Mouse (Mus musculus) 3134 (cell line): Measurements from ENCODE around the gene Iqsec1.

Experiments used
- DNase-seq: peaks from one replicate; pipeline ENCODE4 v3.0.0-alpha.2; 2011; ENCODE audit warnings: low spot score; ENCODE audit not compliant: insufficient read length; ENCODE audit errors: extremely low read depth

Gene Iqsec1

DNA sequence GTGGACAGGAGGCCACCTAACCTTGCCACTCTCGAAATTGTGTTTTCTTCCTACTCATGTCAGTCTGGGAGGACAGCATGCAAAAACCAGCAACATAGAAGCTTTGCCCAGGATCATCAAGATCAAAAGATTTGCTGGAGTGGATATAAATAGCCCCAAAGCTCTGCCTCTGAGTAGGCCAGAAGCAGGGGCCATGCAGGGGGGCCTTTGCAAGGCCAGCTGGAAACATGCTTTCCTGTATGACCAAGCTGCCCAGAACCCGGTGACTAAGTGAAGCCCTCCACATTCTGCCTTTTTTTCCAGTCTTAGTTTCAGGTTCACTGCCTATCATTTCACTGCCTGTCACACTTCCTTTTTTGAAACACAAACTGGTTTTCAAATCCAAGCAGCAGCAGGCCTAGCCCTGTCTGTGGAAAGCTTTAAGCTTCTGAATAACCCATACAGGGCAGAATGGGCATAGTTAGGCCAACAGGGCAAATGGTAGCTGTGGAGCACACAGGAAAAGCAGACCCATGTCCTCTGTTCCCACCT is 19.1 kb downstream of the Iqsec1 start:
- no peak for DNase-seq

DNA sequence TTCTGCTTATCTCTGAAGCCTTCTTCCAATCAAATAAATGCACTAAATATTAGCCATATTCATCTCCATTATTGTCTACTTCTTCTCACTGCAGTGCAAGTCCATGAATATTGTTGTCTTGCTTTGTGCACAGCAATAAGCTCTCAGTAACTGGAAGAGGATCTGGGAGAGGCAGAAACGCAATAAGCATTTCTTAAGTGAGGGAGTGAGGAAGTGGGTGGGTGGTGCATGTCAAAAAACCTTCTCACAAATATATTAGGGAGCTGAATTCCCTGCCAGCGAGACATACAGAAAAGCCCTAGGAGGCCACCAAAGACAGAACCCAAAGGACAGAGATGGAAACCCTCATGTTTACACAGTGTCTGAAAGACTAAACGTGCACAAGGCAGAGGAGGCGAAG is 35.1 kb downstream of the Iqsec1 start:
- no peak for DNase-seq

DNA sequence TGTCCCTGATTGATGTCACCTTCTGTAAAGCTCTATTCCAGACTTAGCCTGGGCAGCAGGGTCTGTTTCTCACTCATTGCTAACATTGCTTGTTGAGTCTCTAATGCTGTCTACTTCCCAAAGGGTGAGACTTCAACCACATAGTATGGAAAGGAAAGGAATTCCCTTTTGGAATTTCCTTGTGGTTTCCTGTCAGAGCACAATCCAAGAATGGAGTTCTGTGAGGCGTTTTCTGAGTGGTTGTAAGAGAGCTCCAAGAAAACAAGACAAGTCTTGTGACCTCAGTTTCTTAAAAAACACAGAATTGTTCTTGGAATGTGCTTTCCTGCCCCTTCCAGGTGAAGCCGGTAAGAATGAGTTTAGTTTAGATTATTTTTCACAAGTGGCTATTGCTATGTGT is 37.5 kb downstream of the Iqsec1 start:
- DNase-seq, result peak; percentile 11

DNA sequence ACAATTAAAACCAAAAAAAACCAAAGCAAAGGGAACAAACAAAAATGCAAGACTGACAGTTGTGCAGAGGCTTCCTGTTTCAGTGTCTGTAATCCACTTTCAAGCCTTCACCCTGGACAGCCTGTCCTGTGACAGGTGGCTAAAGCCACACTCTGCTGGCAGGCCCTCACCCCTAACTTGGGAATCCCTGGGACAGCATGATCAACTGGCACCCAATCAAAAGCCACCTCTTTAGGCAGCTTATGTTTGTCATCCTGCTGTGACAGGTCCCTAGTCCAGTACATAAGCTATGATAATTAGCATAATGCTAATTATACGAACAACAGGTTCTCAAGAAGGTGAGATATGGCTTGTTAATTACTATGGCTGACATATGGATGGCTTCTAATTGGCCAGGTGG is 40.4 kb downstream of the Iqsec1 start:
- no peak for DNase-seq

DNA sequence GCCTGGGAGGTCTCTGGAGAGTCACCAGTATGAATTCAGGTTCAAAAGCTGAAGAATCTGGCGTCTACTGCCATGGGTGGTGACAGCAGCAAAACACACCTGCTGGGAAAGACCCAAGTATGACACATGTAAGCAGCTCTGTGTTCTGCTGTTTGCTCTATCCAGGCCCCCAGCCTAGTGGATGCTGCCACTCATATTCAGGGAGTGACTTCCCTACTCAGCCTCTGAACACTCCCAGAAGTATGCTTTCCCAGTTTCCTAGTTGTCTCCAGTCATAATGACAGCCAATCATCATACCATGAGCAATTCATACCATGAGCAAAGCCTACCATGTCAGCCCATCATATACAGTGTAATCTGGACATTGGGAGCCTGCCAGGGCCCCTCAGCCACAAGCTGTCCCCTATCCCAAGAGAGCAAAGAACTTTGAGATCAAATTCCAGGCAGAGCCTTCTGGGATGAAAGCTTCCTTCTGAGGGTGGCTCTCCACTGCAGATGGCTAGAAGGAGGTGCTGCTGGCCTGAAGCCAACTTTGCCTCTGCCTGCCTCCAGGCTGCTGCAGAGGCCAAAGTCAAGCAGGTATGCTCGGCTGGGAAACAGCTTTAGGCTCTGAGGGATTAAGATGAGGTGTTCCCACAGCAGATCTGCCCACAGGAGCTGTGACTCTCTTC is 42.8 kb downstream of the Iqsec1 start:
- DNase-seq, result no peak

DNA sequence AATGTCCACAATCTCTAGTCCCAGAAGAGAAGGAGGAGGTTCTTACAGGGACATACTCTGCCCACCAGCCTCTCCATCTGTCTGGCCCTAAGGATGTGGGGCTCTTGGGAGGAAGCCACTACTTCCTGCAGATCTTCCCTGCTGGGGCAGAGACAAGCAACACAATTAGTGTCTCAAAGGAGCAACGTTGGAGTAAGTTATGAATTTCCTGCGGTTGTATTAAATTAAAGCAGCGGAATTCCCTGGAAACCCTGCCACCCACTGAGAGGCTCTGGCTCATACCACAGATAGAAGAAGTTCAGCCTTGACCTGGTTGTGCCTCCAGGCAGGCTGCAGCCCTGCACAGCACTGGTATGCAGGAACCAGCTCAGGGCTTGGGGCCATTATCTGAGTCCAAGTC is 47.2 kb downstream of the Iqsec1 start:
- DNase-seq, result no peak

DNA sequence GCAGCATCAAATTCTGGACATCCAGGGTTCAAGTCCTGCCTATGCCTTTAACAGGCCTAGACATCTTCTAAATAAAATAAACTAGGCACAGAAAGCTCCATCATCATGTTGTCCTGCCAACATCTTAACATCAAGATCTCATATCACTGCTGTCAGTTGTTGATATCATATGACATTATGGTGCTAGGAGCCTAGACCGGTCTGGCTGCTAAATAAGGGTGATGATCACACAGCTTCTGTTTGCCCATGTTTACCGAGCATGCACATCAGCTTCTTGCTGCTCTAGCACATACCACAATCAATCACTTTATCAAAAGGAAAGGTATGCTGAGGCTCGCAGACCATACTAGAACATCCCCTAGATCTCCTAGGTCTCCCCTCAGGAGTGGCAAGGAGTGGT is 54.8 kb downstream of the Iqsec1 start:
- DNase-seq, result no peak

DNA sequence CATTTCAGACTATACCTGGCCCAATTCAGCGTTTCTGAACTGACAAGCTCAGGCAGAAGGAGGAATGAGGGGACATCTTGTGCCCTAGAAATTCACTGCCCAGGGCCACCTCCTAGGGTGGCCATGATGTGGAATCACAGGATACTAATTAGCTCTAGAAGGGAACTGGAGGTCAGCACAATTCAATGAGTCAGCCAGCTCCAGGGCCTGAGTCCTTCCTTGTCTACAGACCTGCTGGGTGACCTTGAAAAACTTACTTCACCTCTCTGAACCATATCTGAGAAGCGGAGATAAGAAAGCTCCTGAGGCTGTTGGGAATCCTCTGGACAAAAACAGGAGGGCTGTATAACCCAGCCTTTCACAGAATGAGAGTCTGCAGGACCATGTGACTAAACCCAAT is 59.7 kb downstream of the Iqsec1 start:
- DNase-seq, result no peak

DNA sequence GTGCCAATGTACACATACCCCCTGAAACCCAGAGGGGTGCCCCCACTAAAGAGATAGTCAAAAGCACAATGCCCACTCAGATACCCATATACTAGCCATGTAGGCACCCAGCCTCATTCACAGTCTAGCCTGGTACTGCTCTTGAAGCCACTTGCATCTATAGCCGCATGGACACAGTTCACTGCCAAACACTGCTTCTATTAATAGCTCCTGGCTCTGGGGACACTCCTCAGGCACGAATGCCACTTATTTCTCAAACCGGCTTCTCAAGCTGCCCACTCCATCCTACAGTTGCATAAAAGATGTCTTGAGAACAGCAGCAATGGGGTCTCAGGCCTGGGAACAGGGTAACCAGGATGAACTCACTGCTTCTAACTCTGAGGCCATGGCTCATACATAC is 63.0 kb downstream of the Iqsec1 start:
- DNase-seq, result no peak

DNA sequence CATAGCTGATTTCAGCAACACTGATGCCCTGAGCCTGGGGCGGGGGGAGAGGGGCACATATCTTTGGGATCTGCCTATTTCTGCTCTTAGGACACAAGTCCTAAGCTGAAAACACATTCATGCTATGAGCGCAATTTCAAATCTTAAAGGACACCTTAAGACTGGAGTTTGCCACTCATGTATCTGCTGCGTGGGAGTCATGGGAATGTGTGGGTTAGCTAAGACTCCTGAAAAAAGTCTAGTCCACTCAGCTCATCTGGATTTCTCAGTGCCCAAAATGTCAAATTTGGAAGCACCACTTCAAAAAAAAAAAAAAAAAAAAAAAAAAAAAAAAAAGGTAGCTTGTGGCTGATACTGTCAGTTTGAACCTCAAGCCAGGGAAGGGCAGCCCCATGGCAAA is 63.7 kb downstream of the Iqsec1 start:
- DNase-seq, result no peak

DNA sequence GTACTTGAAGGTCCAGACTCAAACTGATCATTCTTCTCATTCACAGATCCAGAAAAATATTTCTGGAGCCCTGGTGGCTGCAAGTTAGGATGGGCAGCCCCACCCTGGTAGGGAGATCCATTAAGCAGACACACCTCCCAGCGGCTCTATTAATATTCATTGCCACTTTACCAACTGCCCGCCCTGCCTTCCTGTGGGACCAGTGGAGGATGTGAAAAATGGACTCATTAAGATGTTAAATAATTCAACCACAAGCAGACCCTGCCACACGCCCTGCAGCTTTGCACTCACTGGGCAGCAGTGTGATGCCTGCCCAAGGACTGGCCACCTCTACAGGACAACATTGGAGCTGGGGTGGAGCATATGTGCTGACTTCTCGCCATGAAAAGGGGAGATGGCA is 64.1 kb downstream of the Iqsec1 start:
- DNase-seq, result no peak

DNA sequence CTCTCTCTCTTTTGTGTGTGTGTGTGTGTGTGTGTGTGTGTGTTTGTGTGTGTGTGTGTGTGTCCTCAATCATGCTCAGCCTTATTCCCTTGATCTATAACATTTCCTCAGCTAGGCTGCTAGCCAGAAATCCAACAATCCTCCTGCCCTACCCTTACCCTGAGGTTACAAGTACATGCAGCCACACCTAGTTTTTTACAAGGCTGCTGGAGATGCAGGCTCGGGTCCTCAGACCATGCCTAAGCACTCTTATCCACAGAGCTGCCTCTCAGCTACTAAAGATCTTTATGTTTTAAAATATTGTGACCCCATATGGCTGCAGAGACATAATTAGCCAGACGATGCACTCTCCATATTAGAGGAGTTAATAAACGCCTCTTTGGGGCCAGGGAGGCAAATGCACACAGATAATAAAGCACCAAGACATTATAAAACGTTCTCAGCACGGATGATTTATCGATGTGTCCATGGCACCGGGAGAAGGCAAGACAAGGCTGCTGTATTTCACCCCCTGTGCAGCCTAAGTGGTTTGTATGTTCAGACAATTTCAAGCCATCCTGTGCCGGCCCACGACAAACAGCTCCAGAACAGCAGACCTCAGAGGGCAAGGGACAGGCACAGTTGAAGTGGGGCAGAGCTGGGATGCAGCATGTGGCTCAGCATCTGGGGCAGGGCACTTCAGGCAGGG is 67.1 kb downstream of the Iqsec1 start:
- no peak for DNase-seq

DNA sequence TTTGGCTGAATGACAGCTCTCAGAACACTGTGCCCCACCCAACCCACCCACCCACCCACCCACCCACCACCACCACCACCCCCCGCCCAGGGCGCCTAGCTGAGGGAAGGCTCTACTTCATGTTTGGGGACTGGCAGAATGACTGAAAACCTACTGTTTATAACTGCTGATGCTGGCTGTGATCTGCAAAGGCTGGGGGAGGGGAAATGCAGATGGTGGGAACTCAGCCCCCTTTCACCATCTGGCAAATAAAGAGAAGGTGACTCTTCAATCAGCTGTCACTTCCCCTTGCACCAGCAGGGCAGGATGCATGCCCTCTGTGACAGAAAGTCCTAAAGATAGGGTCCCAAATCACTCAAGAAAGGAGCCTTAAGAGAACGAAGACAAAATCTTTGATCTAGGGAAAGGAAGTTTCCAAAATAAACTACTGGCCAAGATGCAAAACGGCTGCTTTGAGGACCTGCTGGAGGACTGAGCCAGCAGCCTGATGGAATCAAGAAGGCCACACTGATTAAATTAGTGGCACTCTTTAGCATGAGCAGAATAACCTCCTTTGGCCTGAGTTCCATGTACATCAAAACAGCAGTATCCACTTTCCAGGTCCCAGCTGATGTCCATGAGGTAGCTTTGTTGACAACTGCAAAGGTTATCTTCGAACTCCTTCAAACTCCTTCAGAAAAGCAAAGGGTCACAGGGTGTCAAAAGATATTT is 67.8 kb downstream of the Iqsec1 start:
- no peak for DNase-seq

DNA sequence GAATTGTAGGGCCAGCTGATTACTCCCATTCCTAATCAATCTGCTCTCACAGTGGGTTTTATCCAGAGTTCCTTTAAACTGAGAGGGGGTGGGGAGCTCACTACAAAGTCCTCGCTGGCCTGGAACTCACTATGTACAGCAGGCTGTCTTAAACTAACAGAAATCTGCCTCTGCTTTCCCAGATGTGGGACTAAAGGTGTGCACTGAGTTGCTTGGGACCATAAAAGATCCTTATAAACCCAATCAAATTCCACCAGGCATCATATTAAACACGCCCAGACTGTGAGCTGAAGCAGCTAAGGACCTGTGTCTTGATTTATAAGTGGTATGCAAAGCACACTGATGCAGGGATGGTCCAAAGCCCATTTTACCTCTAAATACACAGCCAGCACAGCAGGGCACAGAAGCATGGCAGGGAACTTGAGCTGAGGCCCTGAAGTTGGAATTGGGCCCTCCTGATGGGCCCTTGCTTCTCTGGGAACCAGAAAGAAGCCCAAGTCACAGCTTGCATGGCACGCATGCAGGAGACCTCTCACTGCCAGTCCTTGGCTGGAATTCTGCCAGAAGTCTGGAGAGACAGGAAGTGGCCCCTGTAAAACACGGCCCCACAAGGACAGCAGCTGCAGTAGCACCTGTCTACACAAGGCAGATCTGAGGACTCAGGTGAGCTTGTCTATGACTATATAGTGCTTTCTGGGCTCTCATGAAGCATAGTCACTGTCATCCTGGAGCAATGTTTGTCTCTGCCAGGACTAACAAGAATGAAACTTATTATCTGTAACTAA is 68.7 kb downstream of the Iqsec1 start:
- DNase-seq, result no peak

DNA sequence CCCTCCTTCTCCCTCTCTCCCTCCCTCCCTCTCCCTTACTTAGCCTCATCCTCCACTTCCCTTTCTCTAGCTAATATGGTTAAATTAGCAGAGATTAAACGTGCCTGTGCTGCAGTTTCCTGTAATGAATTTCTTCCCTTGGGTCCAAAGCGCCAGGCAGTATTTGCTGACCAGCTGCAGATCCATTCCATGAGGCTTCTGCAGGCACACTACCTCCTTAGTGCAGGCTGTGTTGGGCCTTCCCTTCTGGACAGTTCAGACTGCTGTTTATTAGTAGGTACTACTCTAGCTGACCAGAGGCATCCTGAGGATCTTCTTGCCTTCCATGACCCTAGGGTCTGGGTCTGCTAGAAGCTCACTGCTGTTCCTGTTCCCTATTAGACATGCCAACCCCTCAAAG is 72.9 kb downstream of the Iqsec1 start:
- DNase-seq, result no peak

DNA sequence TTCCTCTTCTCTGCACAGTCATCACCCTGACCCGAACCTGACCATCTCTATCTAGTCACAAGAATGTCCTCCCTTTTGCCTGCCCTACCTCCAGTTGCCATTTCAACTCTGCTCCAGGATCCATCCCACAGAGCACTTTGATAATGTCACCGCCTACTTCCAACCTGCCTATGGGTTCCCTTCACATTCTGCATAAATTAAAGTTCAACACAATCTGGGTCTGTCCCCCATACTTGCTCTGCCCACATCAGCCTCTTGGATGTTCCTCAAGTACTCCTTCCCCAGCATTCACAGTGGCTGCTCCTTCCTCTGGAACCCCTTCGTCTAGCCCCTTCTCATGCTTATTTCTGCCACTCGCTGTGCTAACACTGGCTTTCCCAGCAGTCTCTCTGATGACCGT is 74.7 kb downstream of the Iqsec1 start:
- no peak for DNase-seq

DNA sequence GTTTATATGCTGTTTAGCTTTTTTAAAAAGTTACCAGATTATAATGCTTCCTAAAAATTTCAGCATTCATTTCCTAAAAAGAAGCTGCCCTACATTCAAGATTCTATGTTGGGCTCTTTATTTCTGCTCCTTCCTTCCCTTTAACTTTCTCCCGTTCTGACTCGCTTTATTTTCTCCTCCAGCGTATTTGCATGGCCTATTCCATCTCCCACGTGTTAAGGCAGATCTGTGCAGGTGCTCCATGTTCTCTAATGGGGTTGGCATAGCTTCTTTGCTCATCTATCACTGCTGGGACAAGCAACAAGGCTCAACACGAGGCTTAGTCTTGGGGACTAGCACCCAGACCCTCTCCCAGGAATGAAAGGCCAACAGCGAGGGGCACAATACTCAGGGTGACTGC is 75.7 kb downstream of the Iqsec1 start:
- no peak for DNase-seq

DNA sequence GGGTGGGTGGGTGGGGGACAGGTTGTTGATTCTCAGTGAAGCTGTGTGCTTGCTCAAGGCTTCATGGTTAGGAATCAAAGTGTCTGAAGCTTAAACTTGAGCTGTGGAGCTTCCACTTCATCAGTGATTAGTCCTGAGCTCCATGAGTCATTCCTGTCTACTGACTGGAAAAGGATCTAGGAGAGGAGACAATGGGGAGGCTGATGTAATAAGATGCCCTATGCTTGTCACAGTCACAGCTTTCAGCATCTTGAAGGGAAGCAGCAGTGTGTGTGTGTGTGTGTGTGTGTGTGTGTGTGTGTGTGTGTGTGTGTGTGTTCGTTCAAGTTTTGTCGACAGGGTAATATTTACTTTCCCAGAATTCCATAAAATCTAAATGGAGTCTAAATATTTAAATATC is 84.3 kb downstream of the Iqsec1 start:
- DNase-seq, result no peak

DNA sequence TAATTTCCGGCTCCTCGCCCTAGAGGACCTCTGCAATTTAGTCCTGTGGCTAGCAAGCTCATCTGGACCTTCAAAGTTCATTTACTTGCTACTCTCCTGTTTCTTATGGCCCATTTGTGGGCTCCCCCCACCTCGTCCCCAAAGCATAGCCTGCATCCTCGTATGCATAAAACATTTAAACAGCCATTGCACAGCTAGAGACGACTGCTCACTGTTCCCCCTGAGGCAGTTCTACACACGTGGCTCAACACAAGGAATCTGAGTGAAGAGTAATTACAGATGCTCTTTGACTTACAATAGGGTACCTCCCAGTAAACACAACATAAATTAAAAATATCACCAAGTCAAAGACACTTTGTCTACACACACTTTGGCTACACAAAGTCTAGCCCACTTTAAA is 88.2 kb downstream of the Iqsec1 start:
- DNase-seq, result no peak

DNA sequence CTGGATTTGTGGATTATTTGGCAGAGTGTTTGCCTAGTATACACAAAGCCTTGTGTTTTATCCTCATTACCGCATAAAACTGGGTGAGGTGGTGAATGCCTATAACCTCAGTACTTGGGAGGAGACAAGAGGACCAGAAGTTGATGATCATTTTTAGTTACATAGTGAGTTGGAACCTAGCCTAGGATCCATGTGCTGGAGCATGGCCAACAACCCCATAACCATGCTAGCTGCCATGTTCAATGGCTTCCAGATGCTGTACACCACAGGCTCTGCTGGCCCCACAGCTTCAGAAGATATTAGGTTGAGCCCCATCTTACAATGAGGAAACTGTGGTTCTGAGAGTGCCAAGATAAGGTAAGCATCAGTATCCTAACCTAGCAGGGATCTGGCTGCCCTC is 89.2 kb downstream of the Iqsec1 start:
- no peak for DNase-seq

DNA sequence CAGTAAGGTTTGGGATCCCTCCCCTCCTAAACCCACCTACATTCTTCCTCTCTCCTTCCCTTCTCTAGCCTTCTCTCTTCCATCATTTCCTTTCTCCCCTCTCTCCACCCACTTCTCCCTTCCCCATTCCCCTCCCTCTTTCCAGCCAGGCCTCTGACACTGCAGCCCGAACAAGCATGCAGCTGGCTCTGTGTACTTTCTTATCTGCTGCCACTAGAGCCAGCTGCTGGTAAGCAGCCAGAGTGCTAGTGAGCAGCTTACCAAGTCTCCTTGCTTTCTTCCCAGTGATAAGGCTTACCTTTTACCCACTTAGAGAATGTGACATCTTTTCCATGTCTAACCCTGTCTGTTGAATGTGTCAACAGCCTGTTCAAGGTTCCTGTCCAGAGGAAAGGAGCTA is 90.4 kb downstream of the Iqsec1 start:
- no peak for DNase-seq
